Mouse (Mus musculus) forebrain, embryonic 11.5 days (tissue): Measurements from ENCODE around the gene Agpat2. TPM values are rescaled to one million over a fixed set of nuclear protein-coding genes. Genes with fewer than 3 reads are reported as not detected.

Experiments used
- ATAC-seq: fragments of 200-750 bp; cut with Nextera tagmentation; replicated peaks from 2 replicates; pipeline ENCODE4 v1.8.0; 2017; ENCODE audit warnings: moderate TSS enrichment; ENCODE audit not compliant: low FRiP score
- DNase-seq: peaks from one replicate; pipeline ENCODE4 v3.0.0-alpha.2; 2017; ENCODE audit warnings: low spot score
- H3K27ac ChIP-seq: fragments of 300-500 bp; sonication (generic); 2 replicates; pipeline ENCODE4 v1.5.1; 2014; ENCODE audit warnings: low read depth, low read length
- H3K27me3 ChIP-seq: fragments of 300-500 bp; sonication (generic); 2 replicates; pipeline ENCODE4 v1.6.1; 2014; ENCODE audit warnings: mild to moderate bottlenecking, low read length, mixed read lengths; ENCODE audit not compliant: control insufficient read depth, insufficient read depth
- H3K36me3 ChIP-seq: fragments of 300-500 bp; sonication (generic); 2 replicates; pipeline ENCODE4 v1.6.1; 2014; ENCODE audit warnings: mild to moderate bottlenecking, low read length, moderate library complexity, mixed read lengths; ENCODE audit not compliant: control insufficient read depth, insufficient read depth
- H3K4me1 ChIP-seq: fragments of 300-500 bp; sonication (generic); replicated peaks from 2 replicates; pipeline ENCODE4 v1.6.1; 2014; ENCODE audit warnings: low read length, mixed read lengths; ENCODE audit not compliant: control insufficient read depth, insufficient read depth
- H3K4me2 ChIP-seq: fragments of 300-500 bp; sonication (generic); 2 replicates; pipeline ENCODE4 v1.6.1; 2014; ENCODE audit warnings: low read depth, mild to moderate bottlenecking, low read length, moderate library complexity, mixed read lengths; ENCODE audit not compliant: severe bottlenecking
- H3K4me3 ChIP-seq: fragments of 300-500 bp; sonication (generic); 2 replicates; pipeline ENCODE4 v1.5.1; 2014; ENCODE audit warnings: low read depth, low read length
- H3K9ac ChIP-seq: fragments of 300-500 bp; sonication (generic); 2 replicates; pipeline ENCODE4 v1.6.1; 2014; ENCODE audit warnings: low read length
- H3K9me3 ChIP-seq: fragments of 300-500 bp; sonication (generic); 2 replicates; pipeline ENCODE4 v1.6.1; 2016; ENCODE audit warnings: low read length, mixed read lengths; ENCODE audit not compliant: control insufficient read depth
- WGBS: fragments of 180-500 bp; shearing (Covaris S2); extraction: QIAGEN DNeasy Blood & Tissue Kit; methylation state at CpG from one replicate; pipeline ENCODE4 v1.1.7; 2014; 5-methylcytosine and 5-hydroxymethylcytosine counted together
- polyA plus RNA-seq: library from polyadenylated mRNA; unstranded; fragments of >200 nt; fragmentation: Nextera tagmentation; extraction: Ambion mirVana; gene quantifications from 2 replicates; pipeline ENCODE4 v1.2.1, GENCODE M21; 2014

Agpat2 gene
- polyA plus RNA-seq, 1 experiment from 2014 or later: 6.0 TPM

DNA sequence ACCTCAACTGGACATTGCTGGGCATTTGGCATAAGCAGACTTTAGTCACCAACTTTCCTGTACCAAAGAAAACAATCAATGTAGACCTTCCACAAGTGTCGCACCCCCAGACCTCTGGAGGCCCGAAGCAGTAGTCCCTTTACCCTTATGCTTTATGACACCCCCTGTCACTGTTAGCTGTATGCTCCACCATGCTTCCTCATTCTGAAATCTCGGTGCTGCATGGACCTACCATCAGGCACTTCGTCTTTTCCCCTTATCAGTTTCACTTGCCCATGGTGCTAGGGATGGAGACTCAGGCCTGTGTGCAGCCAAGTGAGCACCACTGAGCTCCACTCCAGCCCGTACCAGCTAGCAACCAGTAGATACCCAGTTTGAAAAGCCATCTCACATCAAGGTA lies 33.8 kb upstream of the Agpat2 start:
- no peak overlapping the region for H3K27ac ChIP-seq
- H3K4me2 ChIP-seq: peak overlapping the region; percentile 74; the same call in 1 of the 2 replicates
- H3K9ac ChIP-seq: no peak overlapping the region
- H3K4me1 ChIP-seq: peaks cover 16% of the 10 kb centered on the region; the same call in 1 of the 2 replicates
- H3K4me3 ChIP-seq: peak overlapping the region; percentile 98
- H3K36me3 ChIP-seq: peaks cover 15% of the 10 kb centered on the region
- H3K27me3 ChIP-seq: no peaks in the 10 kb centered on the region
- DNase-seq (peak; percentile 48), ATAC-seq (no peak)
- 85% methylated on average over 5 of the region's 5 CpGs for WGBS
- H3K9me3 ChIP-seq: no peaks in the 10 kb centered on the region

- ATAC-seq (no peak), DNase-seq (peak; percentile 41)
- no peak overlapping the region for H3K4me3 ChIP-seq
- H3K36me3 ChIP-seq: peaks cover 15% of the 10 kb centered on the region
- WGBS: 86% methylated on average over 4 of the region's 4 CpGs
- H3K9me3 ChIP-seq: no peaks in the 10 kb centered on the region
- H3K4me2 ChIP-seq: no peak overlapping the region
- H3K9ac ChIP-seq: no peak overlapping the region
- no peaks in the 10 kb centered on the region for H3K27me3 ChIP-seq
- no peak overlapping the region for H3K27ac ChIP-seq
- H3K4me1 ChIP-seq: peaks cover 16% of the 10 kb centered on the region; the same call in 1 of the 2 replicates
These were observed 33.2 kb upstream of the Agpat2 start for GRCm38 (mm10) chr2:26637316-26637932.

DNA sequence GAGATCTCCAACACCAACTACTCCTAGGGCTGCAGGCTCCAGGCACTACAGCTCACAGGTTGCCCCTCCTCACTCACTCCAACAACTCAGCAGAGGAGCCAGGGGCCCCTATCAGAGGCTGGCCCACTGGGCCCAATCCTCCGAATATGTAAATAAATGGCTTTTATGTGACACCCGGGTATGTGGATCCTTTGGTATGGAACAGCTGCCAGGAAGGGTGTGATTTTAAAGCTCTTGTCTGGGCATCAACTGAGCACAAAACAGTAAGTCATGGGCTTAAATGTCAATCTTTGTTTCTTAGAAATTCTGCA lies 32.1 kb upstream of the Agpat2 start:
- ATAC-seq (no peak), DNase-seq (peak; percentile 53)
- WGBS: 64% methylated on average over 2 of the region's 2 CpGs
- Histone ChIP-seq H3K27me3 (no peaks in the 10 kb centered on the region), H3K36me3 (peaks cover 15% of the 10 kb centered on the region), H3K4me2 (no peak overlapping the region), H3K4me1 (peaks cover 16% of the 10 kb centered on the region; the same call in 1 of the 2 replicates), H3K9ac (no peak overlapping the region), H3K4me3 (no peak overlapping the region), H3K27ac (no peak overlapping the region), H3K9me3 (no peaks in the 10 kb centered on the region)

- Histone ChIP-seq H3K9ac (no peak overlapping the region), H3K4me3 (no peak overlapping the region), H3K27ac (no peak overlapping the region), H3K36me3 (peaks cover 15% of the 10 kb centered on the region), H3K4me2 (no peak overlapping the region), H3K9me3 (no peaks in the 10 kb centered on the region), H3K27me3 (no peaks in the 10 kb centered on the region), H3K4me1 (peaks cover 16% of the 10 kb centered on the region; the same call in 1 of the 2 replicates)
- DNase-seq: no peak
- ATAC-seq: no peak
- 67% methylated on average over 21 of the region's 21 CpGs for WGBS
These were observed 31.5 kb upstream of the Agpat2 start for GRCm38 (mm10) chr2:26635489-26636324.

DNA sequence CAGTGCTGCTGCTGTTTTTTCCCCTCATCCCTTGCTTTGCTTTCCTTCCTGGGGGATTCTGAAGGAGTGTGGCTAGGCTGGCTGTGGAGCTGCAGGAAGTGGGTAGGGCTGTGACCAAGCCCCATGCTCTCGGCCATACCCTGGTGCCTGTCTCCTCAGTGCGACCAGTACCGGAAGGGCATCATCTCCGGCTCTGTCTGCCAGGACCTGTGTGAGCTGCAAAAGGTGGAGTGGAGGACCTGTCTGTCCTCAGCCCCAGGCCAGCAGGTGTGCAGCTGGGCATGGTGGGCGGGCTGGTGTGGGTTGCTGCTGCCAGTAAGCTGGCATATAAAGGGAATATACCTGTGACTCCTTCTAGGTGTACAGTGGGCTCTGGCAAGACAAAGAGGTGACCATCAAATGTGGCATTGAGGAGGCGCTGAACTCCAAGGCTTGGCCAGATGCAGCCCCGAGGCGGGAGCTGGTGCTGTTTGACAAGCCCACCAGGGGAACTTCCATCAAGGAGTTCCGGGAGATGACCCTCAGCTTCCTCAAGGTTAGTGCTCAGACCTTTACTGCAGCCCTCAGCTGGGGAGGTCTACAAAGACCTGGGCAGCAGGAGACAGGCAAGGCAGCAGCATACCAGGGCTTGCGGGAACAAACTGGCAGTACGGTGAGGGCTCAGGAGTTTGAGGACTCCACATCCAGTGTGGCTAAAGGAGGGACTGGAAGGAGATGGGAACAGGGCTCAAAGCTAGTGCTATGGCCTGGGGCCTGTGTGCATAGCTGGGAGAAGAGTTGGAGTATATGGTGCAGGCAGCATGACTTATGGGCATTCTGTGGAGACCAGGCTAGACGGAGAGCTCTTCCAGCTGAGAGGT lies 30.6 kb upstream of the Agpat2 start:
- Histone ChIP-seq H3K9me3 (no peaks in the 10 kb centered on the region), H3K27ac (no peak overlapping the region), H3K27me3 (no peaks in the 10 kb centered on the region), H3K9ac (no peak overlapping the region), H3K4me2 (no peak overlapping the region), H3K4me3 (no peak overlapping the region), H3K4me1 (peaks cover 16% of the 10 kb centered on the region; the same call in 1 of the 2 replicates), H3K36me3 (peaks cover 15% of the 10 kb centered on the region)
- WGBS: 67% methylated on average over 12 of the region's 12 CpGs
- DNase-seq: peak; percentile 67
- no peak for ATAC-seq

DNA sequence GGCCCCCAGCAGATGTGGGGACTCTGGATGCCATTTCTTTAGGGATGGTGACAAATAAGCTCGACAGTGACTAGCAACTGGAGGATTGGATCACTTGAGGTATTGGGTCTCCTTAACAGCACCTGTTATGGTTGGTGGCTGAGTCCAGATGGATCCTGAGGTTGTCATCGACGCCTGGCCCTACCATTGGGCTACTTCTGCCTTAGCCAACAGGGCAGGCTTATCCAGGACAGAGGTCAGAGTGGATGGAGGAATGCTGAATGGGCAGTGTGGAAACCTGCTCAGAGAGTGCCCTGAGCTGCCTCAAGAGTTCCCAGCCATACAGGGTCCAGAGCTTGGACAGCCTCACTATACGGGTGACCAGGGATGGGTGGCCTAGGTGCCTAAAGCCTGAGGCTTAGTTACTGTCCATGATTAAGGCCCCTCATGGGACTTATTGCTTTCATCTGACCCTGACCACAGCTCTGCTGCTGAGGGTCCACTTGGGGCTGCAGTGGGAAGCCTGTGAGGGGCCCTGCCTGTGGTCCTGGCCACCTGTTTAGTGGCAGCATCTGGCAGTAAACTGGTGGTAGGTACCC lies 29.8 kb upstream of the Agpat2 start:
- Histone ChIP-seq H3K36me3 (peaks cover 15% of the 10 kb centered on the region), H3K9ac (no peak overlapping the region), H3K9me3 (no peaks in the 10 kb centered on the region), H3K27me3 (no peaks in the 10 kb centered on the region), H3K27ac (no peak overlapping the region), H3K4me2 (no peak overlapping the region), H3K4me3 (no peak overlapping the region), H3K4me1 (peaks cover 21% of the 10 kb centered on the region)
- DNase-seq: no peak
- no peak; the same call in 1 of the 2 replicates for ATAC-seq
- 72% methylated on average over 4 of the region's 4 CpGs for WGBS

DNA sequence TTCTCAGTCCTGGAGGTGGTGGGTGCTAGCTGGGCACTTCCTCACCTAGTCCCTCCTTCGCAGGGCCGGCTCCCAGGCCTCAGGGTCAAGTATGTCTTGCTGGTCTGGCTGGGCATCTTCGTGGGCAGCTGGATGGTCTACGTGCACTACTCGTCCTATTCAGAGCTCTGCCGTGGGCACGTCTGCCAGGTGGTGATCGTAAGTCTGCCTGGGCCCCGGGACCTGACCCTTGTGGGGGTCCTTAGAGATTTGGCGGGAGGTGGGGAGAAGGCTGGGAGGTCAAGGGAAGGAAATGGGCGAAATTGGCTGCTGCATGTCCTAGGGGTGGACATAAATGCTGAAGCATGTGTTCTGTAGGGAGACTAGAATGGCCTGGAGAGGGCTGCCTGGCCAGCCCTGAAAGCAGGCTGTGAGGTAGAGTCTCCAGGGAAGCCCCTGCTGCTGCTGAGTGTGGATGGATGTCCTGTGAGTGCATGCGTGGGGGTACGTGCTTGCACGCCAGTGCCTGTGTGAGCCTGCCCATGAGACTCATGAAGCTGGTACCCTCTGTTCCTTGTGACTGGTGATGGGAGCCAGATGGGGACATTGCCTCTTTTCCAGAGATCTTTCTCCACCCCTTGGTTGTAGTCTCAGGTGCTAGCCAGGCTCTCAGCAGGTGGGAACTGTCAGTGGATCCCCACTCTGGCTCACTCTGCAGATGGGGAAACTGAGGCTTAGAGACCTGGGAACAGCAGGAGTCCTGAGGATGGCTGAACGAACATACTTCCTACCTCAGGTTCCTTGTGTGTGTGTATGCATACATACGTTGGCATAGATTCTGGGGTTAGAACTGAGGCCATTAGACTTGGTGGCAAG lies 28.6 kb upstream of the Agpat2 start:
- peaks cover 15% of the 10 kb centered on the region for H3K4me1 ChIP-seq
- no peak for ATAC-seq
- peaks cover 13% of the 10 kb centered on the region for H3K36me3 ChIP-seq
- no peaks in the 10 kb centered on the region for H3K9me3 ChIP-seq
- H3K9ac ChIP-seq: no peak overlapping the region
- no peaks in the 10 kb centered on the region for H3K27me3 ChIP-seq
- no peak for DNase-seq
- 87% methylated on average over 16 of the region's 16 CpGs for WGBS
- no peak overlapping the region for H3K27ac ChIP-seq
- H3K4me2 ChIP-seq: no peak overlapping the region
- H3K4me3 ChIP-seq: no peak overlapping the region
